Mouse (Mus musculus): ENCODE results near the gene Ahctf1.

GRCm38 (mm10) chr1:179824549-179824948 is 21.1 kb upstream of the Ahctf1 start:
- no peak for TF ChIP-seq CTCF (IDR thresholded peaks at IDR 0.05; ENCODE audit: extremely low read depth, insufficient read length, insufficient replicate concordance, low read depth, low read length)
- TF ChIP-seq POLR2A (IDR thresholded peaks at IDR 0.05; ENCODE audit: low read depth, low read length), result no peak
